Mouse (Mus musculus): ENCODE measurements around the gene Erg. TPM values are rescaled to one million over a fixed set of nuclear protein-coding genes. Genes with fewer than 3 reads are reported as not detected.

Gene Erg
- total RNA-seq (2021), result 1 to 10 TPM; 7.0 to 7.1 TPM
- long read RNA-seq, experiment 1, result 0 reads
- long read RNA-seq, experiment 2, partial matches to known transcripts, result 0 of 3 reads
- long read RNA-seq, experiment 2, other reads (novel, unspliced or antisense), result 3 of 3 reads

DNA sequence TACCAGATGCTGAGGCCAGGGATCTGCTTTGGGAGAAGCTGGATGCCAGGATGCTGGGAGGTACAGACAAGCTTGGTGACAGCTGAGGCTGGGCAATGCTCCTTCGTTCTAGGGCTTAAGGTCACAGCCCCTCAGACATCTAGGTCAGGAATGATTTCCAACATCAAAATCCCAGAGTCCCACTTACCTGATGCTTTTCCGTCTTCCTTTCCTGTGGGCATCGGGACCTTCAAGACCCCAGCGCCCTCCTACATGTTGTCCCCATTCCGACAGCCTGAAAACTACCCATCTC, at the start of gene Erg:
Erg (minus strand) TSS at position 283 of the 292 bp plus-strand sequence.
- no peak for DNase-seq (ENCODE audit: low spot score in 2 of 2)

DNA sequence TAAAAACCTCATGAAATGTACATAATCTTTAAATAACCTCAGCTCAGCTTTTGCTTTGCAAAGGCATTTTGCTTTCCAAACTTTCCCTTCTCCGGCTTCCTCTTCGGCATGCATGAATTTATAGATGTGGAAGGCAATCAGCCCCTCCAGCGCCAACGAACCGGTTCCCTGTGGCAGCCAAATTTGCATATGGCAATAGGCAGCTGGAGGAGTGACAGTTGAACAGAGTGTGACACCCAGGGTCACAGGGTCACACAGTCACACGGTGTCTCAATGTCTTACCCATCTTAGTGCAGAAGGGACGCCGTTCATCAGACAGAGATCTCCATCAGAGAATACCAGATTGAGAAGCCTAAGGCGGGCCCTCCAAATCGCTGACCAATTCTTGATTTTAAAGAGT, 45.4 kb upstream of the Erg start:
- no peak for DNase-seq (ENCODE audit: low spot score in 2 of 2)

DNA sequence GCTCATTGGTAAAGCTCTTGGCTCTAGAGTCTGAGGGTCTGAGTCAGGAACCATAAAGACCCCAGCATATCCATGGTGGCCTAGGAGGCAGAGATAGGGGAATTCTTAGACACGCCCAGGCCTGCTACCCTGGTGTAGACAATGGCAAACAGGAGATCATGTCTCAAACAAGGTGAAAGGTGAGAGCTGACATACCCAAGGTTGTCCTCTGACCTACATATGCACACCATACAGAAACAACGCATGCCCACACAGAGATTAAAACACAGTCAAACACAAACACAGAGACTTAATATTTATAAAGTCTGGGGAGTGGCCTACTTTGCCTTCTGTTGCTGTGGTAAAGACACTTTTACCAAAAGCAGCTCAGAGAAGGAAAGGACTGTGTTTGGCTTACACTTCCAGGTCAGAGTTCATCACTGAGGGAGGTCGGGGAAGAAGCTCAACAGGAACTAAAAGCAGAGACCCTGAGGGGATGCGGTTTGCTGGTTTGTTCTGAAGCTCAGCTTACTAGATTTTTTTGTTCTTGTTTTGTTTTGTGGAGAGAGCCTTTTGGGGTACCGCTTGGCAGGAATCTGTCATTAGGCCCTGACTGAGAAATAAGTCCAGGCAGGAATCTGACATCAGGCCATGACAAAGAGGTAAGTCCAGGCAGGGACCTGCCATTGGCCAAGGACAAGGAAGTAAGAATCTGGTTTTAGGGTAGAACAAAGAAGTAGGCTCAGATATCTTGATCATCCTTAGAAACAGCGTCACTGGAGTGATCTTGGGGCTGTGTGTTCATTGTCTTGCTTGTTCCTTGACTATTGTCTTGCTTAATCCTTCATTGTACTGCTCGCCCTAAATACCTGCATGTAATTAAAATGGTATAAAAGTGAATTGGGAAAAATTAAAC, 37.7 kb upstream of the Erg start:
- no peak for DNase-seq (ENCODE audit: low spot score in 2 of 2)

- no peak for DNase-seq (ENCODE audit: low spot score in 2 of 2)
These were observed 36.7 kb upstream of the Erg start for GRCm38 (mm10) chr16:95623056-95623455.

DNA sequence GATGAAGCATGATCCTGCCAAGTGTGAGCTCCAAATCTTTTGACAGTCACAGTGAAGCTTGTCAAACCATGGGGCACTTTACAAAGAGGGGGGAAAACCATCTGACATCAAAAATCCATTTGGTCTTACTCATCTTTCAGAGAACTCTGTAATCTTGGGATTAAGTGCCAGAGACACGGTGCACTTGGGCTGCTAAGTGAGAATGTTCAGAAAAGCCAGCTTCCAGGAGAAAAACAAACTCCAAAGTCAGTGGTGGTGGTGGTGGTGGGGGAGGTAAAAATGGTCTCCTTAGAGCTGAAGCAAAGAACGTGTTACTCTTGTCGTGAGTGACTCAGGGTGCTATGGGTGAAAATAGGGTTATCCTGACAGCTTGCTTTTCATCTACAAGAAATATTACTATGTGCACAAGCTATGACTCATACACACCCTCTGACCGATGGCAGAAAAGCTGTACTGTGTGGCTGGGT, 33.5 kb upstream of the Erg start:
- no peak for DNase-seq (ENCODE audit: low spot score in 2 of 2)

DNA sequence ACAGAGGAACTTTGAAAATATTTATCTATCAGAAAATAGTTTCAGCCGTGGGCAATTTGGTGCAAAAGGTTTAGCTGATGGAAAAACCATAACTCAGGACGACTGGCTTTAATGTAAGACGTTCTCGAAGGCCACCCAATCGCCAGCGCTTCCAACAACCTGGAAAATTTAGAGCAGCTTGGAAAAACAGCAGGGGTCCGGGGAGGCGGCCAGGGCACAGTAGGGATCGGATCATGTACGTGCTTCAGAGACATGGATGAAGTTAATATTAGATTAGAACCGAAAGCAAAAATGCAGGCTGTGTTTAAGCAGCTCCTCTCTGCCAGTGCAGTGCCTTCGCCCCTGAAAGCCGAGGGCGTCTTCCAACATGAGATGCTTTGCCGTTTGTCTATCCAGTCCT, 31.8 kb upstream of the Erg start:
- DNase-seq (ENCODE audit: low spot score in 2 of 2), result no peak

GRCm38 (mm10) chr16:95617720-95618119, 31.3 kb upstream of the Erg start:
- DNase-seq (ENCODE audit: low spot score in 2 of 2), result no peak

GRCm38 (mm10) chr16:95615579-95615978, 29.2 kb upstream of the Erg start:
- DNase-seq (ENCODE audit: low spot score in 2 of 2), result no peak

GRCm38 (mm10) chr16:95614482-95614881, 28.1 kb upstream of the Erg start:
- no peak for DNase-seq (ENCODE audit: low spot score in 2 of 2)

DNA sequence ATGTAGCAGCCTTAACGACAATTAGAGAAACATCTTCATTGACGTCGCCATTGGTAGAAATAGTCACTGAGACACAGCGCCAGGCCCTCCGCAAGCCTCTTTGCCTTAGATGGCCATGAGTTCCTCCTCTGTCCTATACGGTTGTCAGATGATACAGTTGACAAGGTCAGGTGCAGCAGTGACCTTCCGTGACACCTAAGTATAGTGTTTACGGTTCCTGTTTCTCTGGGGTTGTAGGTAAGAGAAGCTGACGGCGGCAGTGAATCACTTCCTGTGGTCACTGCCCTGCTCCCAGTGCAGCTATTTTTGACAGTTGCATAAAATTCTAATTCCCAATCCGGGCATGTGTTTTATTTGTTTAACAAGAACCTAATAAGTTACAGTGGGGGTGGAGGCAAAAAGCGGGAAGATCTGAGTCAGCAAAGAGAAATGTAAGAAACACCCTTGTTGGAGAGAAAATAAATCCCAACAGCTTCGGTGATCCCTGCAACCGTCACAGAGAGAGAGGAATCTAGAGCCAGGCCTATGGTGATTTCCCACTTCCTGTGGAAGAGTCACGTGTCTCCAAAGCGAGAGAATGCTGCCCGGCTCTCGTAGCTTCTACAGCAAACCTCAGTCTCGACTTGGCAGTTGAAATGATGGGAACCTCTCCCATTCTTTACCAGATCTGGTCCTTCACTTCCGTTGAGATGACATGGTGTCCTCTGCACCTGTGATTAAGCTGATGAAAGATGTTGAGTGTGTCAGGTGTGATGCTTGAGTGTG, 25.8 kb upstream of the Erg start:
- no peak for DNase-seq (ENCODE audit: low spot score in 2 of 2)

DNA sequence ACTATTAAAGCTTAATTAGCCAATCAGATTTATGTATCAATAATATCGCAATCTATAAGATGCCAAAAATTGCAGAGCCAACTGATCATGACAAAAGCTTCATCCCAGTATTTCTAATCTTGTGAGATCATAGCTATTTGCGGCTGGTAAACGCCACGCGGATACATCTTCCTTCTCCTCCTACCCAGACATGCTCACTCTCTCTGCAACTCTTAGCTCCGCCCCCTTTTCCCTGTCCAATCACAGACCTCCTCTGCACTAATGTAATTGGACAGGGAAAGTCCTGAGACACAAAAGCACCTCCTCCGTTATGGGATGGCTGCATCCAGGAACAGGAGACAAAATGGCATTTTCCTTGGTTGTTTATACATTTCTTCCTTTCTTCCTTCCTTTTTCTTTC, 22.2 kb upstream of the Erg start:
- DNase-seq (ENCODE audit: low spot score in 2 of 2), result no peak

DNA sequence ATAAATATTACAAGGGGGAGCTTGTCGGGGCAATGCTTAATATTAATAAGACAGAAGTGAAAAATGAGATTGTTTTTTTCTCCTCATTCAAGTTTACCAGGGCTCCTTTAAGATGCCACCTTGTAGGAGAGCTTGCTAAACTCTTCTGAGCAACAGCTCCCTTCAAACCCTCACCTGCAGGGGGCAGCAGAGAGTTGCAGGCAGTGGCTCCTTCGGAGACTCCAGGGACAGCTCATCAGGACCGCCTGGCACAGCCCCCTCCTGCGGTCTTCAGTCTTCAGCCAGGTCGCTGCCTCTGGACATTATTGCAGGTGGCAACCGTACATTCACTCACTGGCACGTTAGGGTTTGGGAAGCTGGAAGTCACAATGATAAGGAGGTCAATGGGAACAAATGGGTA, 18.9 kb upstream of the Erg start:
- DNase-seq (ENCODE audit: low spot score in 2 of 2), result peak; percentile 43 to 64

- no peak for DNase-seq (ENCODE audit: low spot score in 2 of 2)
These were observed 16.1 kb upstream of the Erg start for GRCm38 (mm10) chr16:95602504-95602903.

DNA sequence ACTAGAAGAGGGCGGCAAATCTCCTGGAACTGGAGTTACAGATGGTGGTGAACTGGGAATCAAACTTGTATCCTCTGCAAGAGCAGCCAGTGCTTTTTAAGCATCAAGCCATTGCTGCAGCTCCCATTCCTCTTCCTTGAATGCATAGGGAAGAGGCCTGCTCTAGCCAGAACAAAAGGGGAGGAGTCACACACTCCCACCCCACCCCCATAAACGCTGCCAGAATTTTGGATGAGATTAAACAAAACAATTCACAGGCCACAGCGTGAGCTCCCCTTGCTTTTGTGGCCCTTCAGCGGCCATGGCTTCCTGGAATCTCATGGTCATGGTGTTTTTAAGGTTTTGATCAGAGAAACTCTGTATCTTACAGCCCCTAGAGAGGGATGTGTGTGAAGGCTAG, 15.4 kb upstream of the Erg start:
- DNase-seq (ENCODE audit: low spot score in 2 of 2), result no peak

DNA sequence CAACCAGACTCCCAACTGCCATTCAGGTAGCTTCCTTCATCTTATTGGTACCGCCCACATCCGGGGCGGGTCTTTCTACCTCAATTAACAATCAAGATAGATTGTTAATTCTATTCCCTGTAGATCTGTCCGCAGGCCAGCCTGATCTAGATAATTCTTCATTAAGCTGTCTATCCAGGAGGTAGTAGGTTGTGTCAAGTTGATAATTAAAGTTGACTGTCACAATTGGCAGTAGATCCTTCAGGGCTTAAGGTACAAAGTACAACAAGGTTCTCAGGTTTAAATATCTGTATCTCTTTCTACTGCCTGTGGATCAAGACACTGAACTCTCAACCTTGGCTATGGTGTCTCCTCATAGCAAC, 14.8 kb upstream of the Erg start:
- DNase-seq (ENCODE audit: low spot score in 2 of 2), result no peak

DNA sequence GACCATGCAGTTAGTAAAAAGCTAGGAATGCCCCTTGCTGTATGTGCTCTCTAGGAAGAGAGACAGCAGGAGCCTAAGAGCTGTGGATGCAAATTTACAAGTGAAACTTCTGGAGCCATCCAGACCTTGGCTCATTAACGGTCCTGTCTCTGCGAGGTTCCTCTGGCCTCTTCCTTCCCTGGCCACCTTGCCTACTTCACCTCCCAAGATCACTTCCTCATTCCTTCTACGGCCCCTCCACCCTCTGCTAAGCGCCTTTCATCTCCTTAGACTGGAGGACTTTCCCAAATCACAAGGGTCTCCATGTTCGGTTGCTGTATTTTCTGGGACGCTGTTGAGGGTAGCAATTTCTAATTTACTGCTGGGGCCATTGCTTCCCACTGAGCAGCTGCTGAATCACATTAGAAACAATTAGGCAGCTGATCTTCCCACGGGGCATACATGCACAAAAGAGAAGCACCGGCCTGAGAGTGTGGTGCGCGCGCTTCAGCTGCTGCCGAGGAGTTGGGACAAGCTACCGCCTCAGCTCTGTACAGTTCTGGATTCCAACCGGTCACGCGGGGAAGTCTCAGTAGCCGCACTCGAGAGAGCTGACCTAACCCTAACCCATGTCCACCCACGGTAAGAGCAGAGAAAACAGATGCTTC, 14.3 kb upstream of the Erg start:
- no peak for DNase-seq (ENCODE audit: low spot score in 2 of 2)

- DNase-seq (ENCODE audit: low spot score in 2 of 2), result no peak
These were observed 12.5 kb upstream of the Erg start for GRCm38 (mm10) chr16:95598930-95599329.

- DNase-seq (ENCODE audit: low spot score in 2 of 2), result peak in 1 of 2 experiments; percentile 34
These were observed 11.2 kb upstream of the Erg start for GRCm38 (mm10) chr16:95597578-95597951.

DNA sequence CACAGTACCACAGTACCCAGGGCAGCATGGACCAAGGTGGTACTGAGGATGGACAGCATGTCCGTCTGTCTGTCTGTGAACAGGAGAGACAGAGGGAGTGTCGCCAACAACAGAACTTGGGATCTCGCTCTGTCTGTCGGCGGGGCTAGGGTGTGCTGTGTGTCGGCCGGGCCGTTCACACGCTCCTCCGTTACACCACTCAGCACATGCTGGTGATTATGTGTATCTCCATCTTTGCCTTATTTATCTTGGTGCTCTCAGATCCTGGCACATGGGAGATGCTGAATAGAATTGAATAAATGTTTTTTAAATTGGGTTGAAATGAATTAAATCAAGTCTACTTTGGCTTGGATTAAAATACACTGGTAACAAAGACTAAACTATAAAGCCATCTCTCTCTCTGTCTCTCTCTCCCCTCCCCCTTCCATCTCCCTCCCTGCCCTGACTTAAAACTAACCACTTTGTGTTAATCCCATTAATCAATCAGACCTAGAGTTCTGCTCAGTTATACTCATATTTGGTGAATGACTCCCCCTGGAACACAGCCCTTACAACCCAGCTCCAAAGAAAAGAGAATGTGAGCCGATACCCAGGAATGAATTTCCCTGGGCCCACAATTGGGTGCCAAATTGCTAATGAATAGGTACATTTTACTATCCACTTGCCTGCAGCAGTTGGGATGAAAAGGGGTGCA, 10.6 kb upstream of the Erg start:
- no peak for DNase-seq (ENCODE audit: low spot score in 2 of 2)

DNA sequence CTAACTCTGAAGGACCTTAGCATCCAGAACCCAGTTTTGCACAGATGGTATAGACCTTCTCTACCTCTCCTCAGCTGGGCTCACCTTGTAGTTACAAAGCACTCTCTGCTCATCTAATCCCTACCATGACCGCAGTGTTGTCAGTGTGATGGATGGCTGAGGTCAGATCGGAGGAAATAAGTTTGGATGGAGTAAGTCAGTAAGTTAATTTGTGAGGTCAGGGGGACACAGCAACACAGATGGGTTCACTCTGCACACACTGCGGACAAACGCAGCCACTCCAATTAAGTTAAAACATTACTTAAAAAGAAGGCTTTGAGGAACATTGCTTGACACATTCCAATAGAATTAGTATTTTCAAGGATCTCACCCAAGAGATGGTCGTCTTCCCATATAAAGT, 2.5 kb upstream of the Erg start:
- DNase-seq (ENCODE audit: low spot score in 2 of 2), result no peak

- no peak for DNase-seq (ENCODE audit: low spot score in 2 of 2)
These were observed 333 bp upstream of the Erg start for GRCm38 (mm10) chr16:95586726-95587125.

All from layer of hippocampus, postnatal 14 days (tissue).